Mouse (Mus musculus) heart, embryonic 16.5 days (tissue): ENCODE results near the gene Rnf167. TPM values are rescaled to one million over a fixed set of nuclear protein-coding genes. Genes with fewer than 3 reads are reported as not detected.

Experiments
- ATAC-seq: fragments of 200-750 bp; cut with Nextera tagmentation; replicated peaks from 2 replicates; pipeline ENCODE4 v1.8.0; 2017; ENCODE audit warnings: moderate number of reproducible peaks; ENCODE audit not compliant: insufficient read depth, low FRiP score; ENCODE audit errors: extremely low read depth
- H3K27ac ChIP-seq: fragments of 300-500 bp; sonication (generic); 2 replicates; pipeline ENCODE4 v1.5.1; 2014; ENCODE audit warnings: mild to moderate bottlenecking, low read length, control low read depth, moderate library complexity
- H3K27me3 ChIP-seq: fragments of 300-500 bp; sonication (generic); 2 replicates; pipeline ENCODE4 v1.6.1; 2014; ENCODE audit warnings: low read length, mixed read lengths; ENCODE audit not compliant: control insufficient read depth, insufficient read depth
- H3K36me3 ChIP-seq: fragments of 300-500 bp; sonication (generic); 2 replicates; pipeline ENCODE4 v1.6.1; 2014; ENCODE audit not compliant: control insufficient read depth, insufficient read depth
- H3K4me1 ChIP-seq: fragments of 300-500 bp; sonication (generic); 2 replicates; pipeline ENCODE4 v1.6.1; 2014; ENCODE audit warnings: low read length, mixed read lengths; ENCODE audit not compliant: control insufficient read depth, insufficient read depth
- H3K4me2 ChIP-seq: fragments of 300-500 bp; sonication (generic); 2 replicates; pipeline ENCODE4 v1.6.1; 2014; ENCODE audit warnings: low read depth, mild to moderate bottlenecking, control low read depth, low read length
- H3K4me3 ChIP-seq: fragments of 300-500 bp; sonication (generic); 2 replicates; pipeline ENCODE4 v1.5.1; 2014; ENCODE audit warnings: mild to moderate bottlenecking, control low read depth, low read length
- H3K9ac ChIP-seq: fragments of 300-500 bp; sonication (generic); 2 replicates; pipeline ENCODE4 v1.6.1; 2014; ENCODE audit warnings: low read length, control low read depth
- H3K9me3 ChIP-seq: fragments of 300-500 bp; sonication (generic); replicated peaks from 2 replicates; pipeline ENCODE4 v1.6.1; 2016; ENCODE audit warnings: low read length; ENCODE audit not compliant: control insufficient read depth
- whole genome bisulfite sequencing: fragments of 180-500 bp; shearing (Covaris S2); extraction: QIAGEN DNeasy Blood & Tissue Kit; methylation state at CpG from one replicate; pipeline ENCODE4 v1.1.7; 2014; 5-methylcytosine and 5-hydroxymethylcytosine counted together
- polyA plus RNA-seq: library from polyadenylated mRNA; unstranded; fragments of >200 nt; fragmentation: Nextera tagmentation; extraction: Ambion mirVana; gene quantifications from 2 replicates; pipeline ENCODE4 v1.2.1, GENCODE M21; 2015

Gene Rnf167
- polyA plus RNA-seq, 1 experiment from 2014 or later, result 80.3 TPM

- WGBS, result 3% methylated on average over 16 of the region's 16 CpGs
- Histone ChIP-seq H3K27me3 (no peaks in the 10 kb centered on the region), H3K27ac (peak overlapping the region; percentile 92), H3K9me3 (no peaks in the 10 kb centered on the region), H3K9ac (peak overlapping the region; percentile 92), H3K4me2 (peak overlapping the region; percentile 93), H3K36me3 (peaks cover 11% of the 10 kb centered on the region; the same call in 1 of the 2 replicates), H3K4me1 (peaks cover 27% of the 10 kb centered on the region), H3K4me3 (peak overlapping the region; percentile 86)
- peak; percentile 47 for ATAC-seq
Observed at GRCm38 (mm10) chr11:70686901-70687566, 40.0 kb downstream of the Rnf167 start.

DNA sequence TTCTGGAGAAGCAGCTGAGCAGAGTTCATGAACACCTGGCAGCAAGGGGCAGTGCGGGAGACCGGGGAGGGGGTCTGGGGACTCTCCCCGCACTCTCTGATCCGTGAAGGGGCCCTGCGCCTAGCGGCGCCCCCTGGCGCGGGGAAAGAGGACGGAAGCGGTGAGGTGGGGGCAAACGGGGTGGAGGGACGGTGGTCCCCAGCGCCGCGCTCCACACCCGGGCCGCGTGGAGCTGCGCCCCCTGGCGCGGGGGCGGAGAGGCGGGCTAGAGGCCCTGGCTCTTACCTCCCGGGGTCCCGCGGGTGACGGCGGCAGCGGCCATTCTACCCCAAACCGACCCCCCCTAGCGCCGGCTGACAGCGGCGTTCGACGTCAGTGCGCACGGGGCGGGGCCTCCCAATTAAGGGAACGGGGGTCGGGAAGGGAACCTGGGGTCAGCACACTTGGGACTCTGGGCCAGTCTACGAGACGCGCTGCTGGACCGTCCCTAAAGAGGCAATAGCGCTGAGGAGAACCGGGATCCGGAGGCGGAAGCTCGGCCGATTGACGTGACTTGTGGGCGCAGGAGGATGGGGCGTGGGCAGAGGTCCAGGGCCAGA is 40.7 kb downstream of the Rnf167 start, which contains the start of gene Camta2:
Gene Camta2 (minus strand): TSS at position 505 of the 599 bp plus-strand sequence.
- WGBS, result under 1% methylated on average over 55 of the region's 55 CpGs
- Histone ChIP-seq H3K27me3 (no peaks in the 10 kb centered on the region), H3K27ac (peak within 1 kb of the TSS; percentile 92), H3K4me1 (peaks cover 23% of the 10 kb centered on the region), H3K36me3 (peaks cover 11% of the 10 kb centered on the region; the same call in 1 of the 2 replicates), H3K4me2 (peak within 1 kb of the TSS; percentile 93), H3K9ac (peak within 1 kb of the TSS; percentile 92), H3K9me3 (no peaks in the 10 kb centered on the region), H3K4me3 (peak within 1 kb of the TSS; percentile 86)
- peak; percentile 86 for ATAC-seq

GRCm38 (mm10) chr11:70688372-70688771 is 41.3 kb downstream of the Rnf167 start:
- Histone ChIP-seq H3K27me3 (no peaks in the 10 kb centered on the region), H3K4me1 (peaks cover 23% of the 10 kb centered on the region), H3K9me3 (no peaks in the 10 kb centered on the region), H3K9ac (peak overlapping the region; percentile 92), H3K4me3 (peak overlapping the region; percentile 86), H3K36me3 (peaks cover 11% of the 10 kb centered on the region; the same call in 1 of the 2 replicates), H3K27ac (peak overlapping the region; percentile 92), H3K4me2 (peak overlapping the region; percentile 93)
- WGBS, result 16% methylated on average over 8 of the region's 8 CpGs
- ATAC-seq, result no peak

DNA sequence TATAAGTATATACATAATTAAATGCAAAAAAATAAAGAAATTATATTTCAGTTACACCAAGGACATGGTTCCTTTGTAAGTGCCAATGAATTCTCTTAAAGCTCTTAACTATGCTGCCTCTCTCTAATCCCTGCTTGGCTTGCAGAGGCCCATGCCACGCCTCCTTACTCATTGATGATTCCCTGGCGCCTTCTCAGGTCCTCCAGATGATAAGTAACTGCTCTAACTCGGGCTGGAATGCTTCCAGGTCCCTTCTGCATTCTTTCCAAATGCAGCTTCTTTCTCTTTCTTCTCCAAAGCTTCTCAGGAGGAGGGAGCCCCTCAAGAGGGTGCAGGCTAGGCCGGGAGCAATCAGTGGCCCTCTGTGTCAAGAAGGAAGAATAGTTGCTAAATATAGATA is 42.5 kb downstream of the Rnf167 start:
- Histone ChIP-seq H3K4me2 (no peak overlapping the region), H3K9ac (no peak overlapping the region), H3K27me3 (no peaks in the 10 kb centered on the region), H3K9me3 (no peaks in the 10 kb centered on the region), H3K4me1 (peaks cover 23% of the 10 kb centered on the region), H3K4me3 (no peak overlapping the region), H3K27ac (no peak overlapping the region), H3K36me3 (peaks cover 4% of the 10 kb centered on the region; the same call in 1 of the 2 replicates)
- WGBS, result 40% methylated on average over 4 of the region's 4 CpGs
- ATAC-seq, result no peak

DNA sequence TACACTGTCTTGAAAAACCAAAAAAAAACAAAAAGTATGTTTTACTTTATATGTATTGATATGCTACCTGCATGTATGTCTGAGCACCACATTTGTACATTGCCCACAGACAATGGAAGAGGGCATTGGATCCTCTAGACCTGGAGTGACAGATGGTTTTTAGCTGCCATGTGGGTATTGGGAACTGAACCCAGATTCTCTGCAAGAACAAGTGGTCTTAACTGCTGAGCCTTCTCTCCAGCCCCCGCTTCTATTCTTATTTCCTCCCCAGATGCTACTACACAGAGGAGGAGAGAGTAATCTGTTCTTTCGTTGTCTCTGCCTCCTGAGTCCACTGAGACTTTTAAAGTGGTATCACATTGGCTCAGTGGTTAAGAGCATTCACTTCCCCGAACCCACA is 46.5 kb downstream of the Rnf167 start:
- WGBS, result 41% methylated on average over 3 of the region's 3 CpGs
- H3K4me3 ChIP-seq, result no peak overlapping the region

GRCm38 (mm10) chr11:70697376-70697775 is 50.3 kb downstream of the Rnf167 start:
- Histone ChIP-seq H3K9ac (no peak overlapping the region), H3K9me3 (no peaks in the 10 kb centered on the region), H3K27me3 (no peaks in the 10 kb centered on the region), H3K4me1 (peaks cover 10% of the 10 kb centered on the region), H3K36me3 (no peaks in the 10 kb centered on the region), H3K4me3 (no peak overlapping the region), H3K4me2 (no peak overlapping the region), H3K27ac (no peak overlapping the region)
- WGBS, result 73% methylated on average over 3 of the region's 3 CpGs
- ATAC-seq, result no peak

More for the DNA sequence above, 46.5 kb downstream of the Rnf167 start:
- H3K27ac ChIP-seq, result no peak overlapping the region
- no peaks in the 10 kb centered on the region for H3K36me3 ChIP-seq
- no peaks in the 10 kb centered on the region for H3K27me3 ChIP-seq
- no peak for ATAC-seq
- H3K9ac ChIP-seq, result no peak overlapping the region
- H3K9me3 ChIP-seq, result no peaks in the 10 kb centered on the region
- peaks cover 11% of the 10 kb centered on the region for H3K4me1 ChIP-seq
- no peak overlapping the region for H3K4me2 ChIP-seq

GRCm38 (mm10) chr11:70699051-70699450 is 52.0 kb downstream of the Rnf167 start:
- H3K4me3 ChIP-seq, result no peak overlapping the region
- H3K9ac ChIP-seq, result no peak overlapping the region
- no peak for ATAC-seq
- H3K9me3 ChIP-seq, result no peaks in the 10 kb centered on the region
- no peak overlapping the region for H3K4me2 ChIP-seq
- no peaks in the 10 kb centered on the region for H3K27me3 ChIP-seq
- H3K4me1 ChIP-seq, result peaks cover 21% of the 10 kb centered on the region
- peaks cover 5% of the 10 kb centered on the region for H3K36me3 ChIP-seq
- WGBS, result 76% methylated on average over 2 of the region's 2 CpGs
- no peak overlapping the region for H3K27ac ChIP-seq

GRCm38 (mm10) chr11:70699722-70700556 is 52.9 kb downstream of the Rnf167 start, which contains the start of the genes Inca1 and Kif1c:
Gene Inca1 (minus strand): TSS chr11:70700155.
Gene Kif1c (plus strand): TSS chr11:70700548.
- 2% methylated on average over 69 of the region's 69 CpGs for WGBS
- Histone ChIP-seq H3K4me3 (peak within 1 kb of the TSS; percentile 81), H3K9ac (peak within 1 kb of the TSS; percentile 93), H3K27me3 (no peaks in the 10 kb centered on the region), H3K27ac (peak within 1 kb of the TSS; percentile 95), H3K4me1 (peaks cover 21% of the 10 kb centered on the region), H3K36me3 (peaks cover 14% of the 10 kb centered on the region), H3K9me3 (no peaks in the 10 kb centered on the region), H3K4me2 (peak within 1 kb of the TSS; percentile 78)
- peak; percentile 89 for ATAC-seq
